Mouse (Mus musculus) CD8-positive naive resting alpha-beta T cell, adult 2 months (primary cell): Measurements from ENCODE around the gene Gnrhr.

Source experiments
- DNase-seq, 2 experiments: peaks; one replicate each; pipeline ENCODE4 v3.0.0; 2022; ENCODE audit warnings: low read depth in 2 of 2, low spot score in 2 of 2

Gene Gnrhr

GRCm38 (mm10) chr5:86197801-86198200 lies at the start of gene Gnrhr:
Gnrhr (minus strand) TSS chr5:86197901.
- DNase-seq: no peak

DNA sequence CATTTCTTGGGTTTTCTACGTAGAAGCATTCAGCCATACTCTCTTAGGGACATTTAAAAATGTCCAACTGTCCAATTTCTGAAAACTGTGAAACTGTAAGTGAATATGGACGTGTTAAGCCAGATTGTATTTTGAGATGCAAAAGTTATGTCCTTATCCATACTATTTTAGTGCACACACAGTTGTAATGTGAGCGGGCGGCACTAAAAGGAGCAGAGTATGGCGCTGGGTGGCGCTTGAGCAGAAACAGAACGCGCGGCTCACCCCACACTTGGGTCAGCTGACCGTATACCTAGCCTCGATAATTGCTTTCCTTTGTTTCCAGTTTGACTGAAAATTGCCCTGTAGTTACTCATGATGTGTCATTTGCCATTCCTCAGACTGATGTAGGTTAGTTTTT lies 48.9 kb upstream of the Gnrhr start:
- no peak for DNase-seq

- DNase-seq: no peak
Observed at GRCm38 (mm10) chr5:86244880-86245279, 47.2 kb upstream of the Gnrhr start.

- no peak for DNase-seq
Observed at GRCm38 (mm10) chr5:86244275-86244674, 46.6 kb upstream of the Gnrhr start.

DNA sequence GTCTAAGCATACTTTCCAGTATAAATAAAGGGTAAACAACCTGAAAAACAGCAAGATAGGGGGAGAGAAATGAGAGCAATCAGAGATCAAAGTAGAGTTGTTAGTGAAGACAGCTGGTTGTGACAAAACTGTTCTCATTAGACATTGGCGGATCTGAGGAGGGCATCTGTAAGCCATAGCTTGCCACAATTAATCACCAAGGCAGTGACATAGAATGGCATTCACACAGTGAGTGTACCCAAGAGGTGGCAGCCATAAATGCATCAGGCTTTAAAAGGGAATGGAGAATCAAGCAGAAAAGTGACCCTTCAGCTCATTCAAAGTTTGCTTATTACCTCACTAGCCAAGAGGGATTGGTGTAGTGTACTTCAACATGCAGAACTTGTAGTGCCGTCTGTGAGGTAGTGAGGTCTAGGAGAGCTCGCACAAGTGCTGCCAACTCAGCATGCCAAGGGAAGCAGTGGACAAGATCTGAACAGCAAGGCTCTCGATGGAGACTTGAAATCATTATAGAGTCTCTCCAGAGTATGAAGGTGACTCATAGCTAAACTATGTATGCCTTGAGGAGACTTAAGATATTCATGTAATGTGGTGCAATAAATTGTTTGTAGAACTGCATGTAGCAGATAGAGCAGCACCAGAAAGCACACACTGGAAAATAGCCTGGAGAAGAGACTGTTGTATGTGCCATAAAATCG lies 29.6 kb upstream of the Gnrhr start:
- DNase-seq: no peak

GRCm38 (mm10) chr5:86191356-86191755 lies 6.3 kb downstream of the Gnrhr start:
- DNase-seq: peak in 1 of 2 experiments; percentile 13

- peak in 1 of 2 experiments; percentile 35 for DNase-seq
Observed at GRCm38 (mm10) chr5:86190770-86191169, 6.9 kb downstream of the Gnrhr start.

DNA sequence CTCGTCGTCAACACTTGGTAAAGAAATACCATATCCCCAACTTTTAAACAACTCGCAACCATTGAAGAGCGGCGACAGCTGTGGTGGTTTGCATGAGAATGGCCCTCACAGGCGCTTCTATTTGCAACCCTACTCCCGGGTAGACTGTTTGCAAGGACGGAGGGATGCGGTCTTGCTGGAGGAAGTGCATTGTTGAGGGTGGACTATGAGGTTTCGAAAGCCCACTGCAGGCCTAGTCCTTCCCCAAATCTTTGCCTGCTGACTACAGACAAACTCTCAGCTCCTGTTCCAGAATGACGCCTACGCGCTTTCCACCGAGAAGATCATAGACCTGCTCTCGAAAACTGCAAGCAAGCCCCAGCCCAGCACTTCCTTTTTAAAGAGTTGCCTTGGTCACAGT lies 7.4 kb downstream of the Gnrhr start:
- no peak for DNase-seq

DNA sequence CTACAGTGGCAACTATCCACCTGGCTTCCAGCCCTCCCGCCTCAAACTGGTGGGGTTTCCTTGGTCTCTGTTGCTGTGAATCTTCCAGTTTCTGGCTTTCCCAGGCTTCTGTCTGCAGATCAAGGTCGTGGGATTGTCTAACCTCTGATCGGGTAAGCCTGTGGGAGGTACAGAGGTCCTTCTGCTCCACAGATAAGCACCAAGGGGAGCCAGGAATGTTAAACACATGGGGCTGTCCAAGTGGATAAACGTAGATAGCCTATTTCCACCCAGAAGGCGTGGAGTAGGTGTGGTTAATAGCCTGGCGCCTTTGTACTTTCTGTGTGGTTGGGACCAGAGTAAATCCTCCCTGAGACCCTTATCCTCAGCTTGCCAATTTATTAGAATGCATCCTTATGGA lies 10.3 kb downstream of the Gnrhr start:
- DNase-seq: no peak

DNA sequence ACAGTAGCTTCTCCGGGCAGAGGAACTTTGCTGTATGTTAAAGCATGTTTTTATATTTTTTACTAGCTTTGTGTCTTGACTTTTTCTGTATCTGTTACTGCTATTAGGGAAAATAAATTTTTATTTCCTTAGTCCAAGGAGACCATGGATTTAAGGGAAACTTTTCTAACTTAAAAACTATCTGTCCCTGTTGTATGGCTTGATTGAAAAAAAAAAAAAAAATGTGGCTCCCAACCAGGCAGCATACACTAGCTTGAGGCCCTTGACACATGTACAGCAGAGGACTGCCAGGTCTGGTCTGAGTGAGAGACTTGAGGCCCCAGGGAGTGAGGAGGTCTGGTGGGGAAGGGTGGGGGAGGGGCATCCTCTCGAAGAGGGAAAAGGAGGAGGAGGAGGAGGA lies 23.9 kb downstream of the Gnrhr start:
- no peak for DNase-seq

DNA sequence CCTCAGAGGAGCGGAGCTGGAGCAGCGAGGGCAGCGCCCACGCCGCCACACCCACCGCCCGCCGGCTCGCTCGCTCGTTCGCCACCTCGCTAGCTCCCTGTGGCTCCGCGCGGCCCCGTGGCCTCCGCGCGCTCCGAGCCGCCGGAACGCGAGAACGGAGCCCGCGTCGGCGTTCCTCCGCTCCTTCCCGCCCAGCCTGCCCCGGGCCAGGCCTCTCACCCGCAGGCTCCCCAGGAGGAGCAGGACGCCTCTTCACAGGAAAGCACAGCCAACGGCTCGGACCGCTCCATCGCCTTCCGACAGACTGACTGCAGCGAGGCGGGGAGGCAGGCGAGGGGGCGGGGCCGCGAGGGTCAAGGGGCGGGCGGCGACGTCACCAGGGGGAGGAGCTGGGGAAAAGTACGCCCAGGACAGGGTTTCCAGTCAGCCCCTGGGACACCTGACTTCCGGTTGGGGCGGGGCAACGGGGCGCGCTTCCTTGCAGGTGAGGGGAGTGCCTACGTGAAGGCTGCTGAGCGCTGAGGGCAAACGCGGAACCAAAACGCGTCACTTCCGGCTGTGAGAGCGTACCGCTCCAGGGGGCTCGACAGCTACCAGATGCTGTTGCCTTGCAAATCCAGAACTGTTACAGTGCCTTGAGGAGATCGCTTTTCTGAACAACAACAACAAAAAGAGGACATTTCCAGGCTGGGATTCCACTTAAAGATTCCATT lies 25.1 kb downstream of the Gnrhr start, which contains the start of gene Uba6:
Uba6 (minus strand) TSS at position 355 of the 713 bp plus-strand sequence.
- peak; percentile 100 for DNase-seq

DNA sequence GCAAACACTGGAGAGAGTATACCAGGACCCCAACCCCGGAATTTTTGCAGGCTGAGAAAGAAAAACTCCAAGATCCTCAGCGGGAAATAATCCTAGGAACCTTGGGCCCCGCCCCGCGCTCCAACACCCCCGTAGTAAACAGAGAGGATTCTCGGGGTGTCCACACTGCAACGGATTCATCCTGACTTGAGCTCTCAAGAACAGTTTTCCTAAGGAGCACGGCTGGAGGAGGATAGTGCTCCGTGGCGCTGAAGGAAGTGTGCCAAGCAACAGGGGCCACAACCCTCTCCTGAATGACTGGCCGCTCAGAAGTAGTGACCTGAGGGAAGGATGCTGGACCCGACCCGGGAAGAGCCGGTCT lies 25.6 kb downstream of the Gnrhr start:
- DNase-seq: no peak
